In genomic region chrX:7314645-7315044, GRCm38 (mm10) we compare ENCODE assay signal across 12 mouse cellular contexts. TPM values are rescaled to one million over a fixed set of nuclear protein-coding genes. Genes with fewer than 3 reads are reported as not detected.
DNase-seq lines count a peak whose midpoint lies in the region; ATAC-seq lines count a peak whose summit lies in the region.
"Had no signal": no experiment of that assay in that cellular context is flagged by ENCODE, and none has a peak within 500 bp of the region (broad histone marks: within the 10 kb centered on the region; RNA-seq: fewer than 3 reads in every experiment).

No protein-coding gene starts in this region.

- H3K27me3 ChIP-seq in hindbrain, embryonic 15.5 days: no peaks in the 10 kb centered on the region
- H3K27me3 ChIP-seq in hindbrain, embryonic 11.5 days (ENCODE audit: control insufficient read depth, insufficient read depth, low read length): no peaks in the 10 kb centered on the region
- H3K27me3 ChIP-seq in limb, embryonic 12.5 days: no peaks in the 10 kb centered on the region
- H3K27me3 ChIP-seq: liver, embryonic 15.5 days had no signal

- no peak overlapping the region for H3K9ac ChIP-seq in hindbrain, embryonic 15.5 days
- H3K9ac ChIP-seq in hindbrain, embryonic 11.5 days (ENCODE audit: low read depth, low read length): no peak overlapping the region
- H3K9ac ChIP-seq in limb, embryonic 12.5 days (replicated peaks): no peak overlapping the region
- H3K9ac ChIP-seq: liver, embryonic 15.5 days had no signal

- no peaks in the 10 kb centered on the region for H3K9me3 ChIP-seq in hindbrain, embryonic 15.5 days
- H3K9me3 ChIP-seq in hindbrain, embryonic 11.5 days (ENCODE audit: control insufficient read depth, low read length): no peaks in the 10 kb centered on the region
- H3K9me3 ChIP-seq in limb, embryonic 12.5 days: no peaks in the 10 kb centered on the region
- H3K9me3 ChIP-seq: liver, embryonic 15.5 days had no signal

- intact Hi-C loops in heart, postnatal 36 days (cut with DNase I): loop anchor here (5.0 to 10.0 kb wide), 2 partner anchors 127 to 390 kb away; no protein-coding TSS in a partner anchor

- no peak overlapping the region for H3K4me3 ChIP-seq in hindbrain, embryonic 15.5 days
- no peak overlapping the region for H3K4me3 ChIP-seq in hindbrain, embryonic 11.5 days (ENCODE audit: low read depth, low read length)
- H3K4me3 ChIP-seq in limb, embryonic 12.5 days (replicated peaks): peak overlapping the region; percentile 3; the same call in 1 of the 2 replicates
- H3K4me3 ChIP-seq: liver, embryonic 15.5 days had no signal

- H3K4me2 ChIP-seq in hindbrain, embryonic 15.5 days: 0 out of 2 replicates have a peak overlapping the region, but pooled peaks have one; percentile 19
- no peak overlapping the region for H3K4me2 ChIP-seq in hindbrain, embryonic 11.5 days (replicated peaks; ENCODE audit: low read depth, low read length)
- peak overlapping the region; percentile 35 for H3K4me2 ChIP-seq in limb, embryonic 12.5 days
- H3K4me2 ChIP-seq: liver, embryonic 15.5 days had no signal

- 0 out of 2 replicates have a peak, but pooled peaks cover 3% of the 10 kb centered on the region for H3K4me1 ChIP-seq in hindbrain, embryonic 15.5 days (replicated peaks)
- H3K4me1 ChIP-seq in hindbrain, embryonic 11.5 days (replicated peaks; ENCODE audit: control insufficient read depth, insufficient read depth, low read length): no peaks in the 10 kb centered on the region
- H3K4me1 ChIP-seq in limb, embryonic 12.5 days (replicated peaks): 0 out of 2 replicates have a peak, but pooled peaks cover 9% of the 10 kb centered on the region
- H3K4me1 ChIP-seq: liver, embryonic 15.5 days had no signal

- no peaks in the 10 kb centered on the region for H3K36me3 ChIP-seq in hindbrain, embryonic 15.5 days
- no peaks in the 10 kb centered on the region for H3K36me3 ChIP-seq in hindbrain, embryonic 11.5 days (ENCODE audit: control insufficient read depth, insufficient read depth, low read length)
- no peaks in the 10 kb centered on the region for H3K36me3 ChIP-seq in limb, embryonic 12.5 days
- H3K36me3 ChIP-seq: liver, embryonic 15.5 days had no signal

- peak; percentile 81 for DNase-seq in heart, adult 11 months
- DNase-seq in heart, postnatal 36 days: no peak
- DNase-seq in hindbrain, embryonic 11.5 days (ENCODE audit: low spot score): no peak
- DNase-seq in embryo, embryonic 11 days: peak; percentile 10
- no peak for DNase-seq in right cerebral cortex, adult 18-20 months
- DNase-seq: B cell, adult 2 months; cerebellum, adult 11-12 months had no signal

- 73% methylated on average over 4 of the region's 4 CpGs for WGBS in hindbrain, embryonic 15.5 days
- 57% methylated on average over 4 of the region's 4 CpGs for WGBS in hindbrain, embryonic 11.5 days
- WGBS in limb, embryonic 12.5 days: 55% methylated on average over 4 of the region's 4 CpGs

- ATAC-seq in hindbrain, embryonic 15.5 days (ENCODE audit: low FRiP score, low read depth): no peak
- ATAC-seq in hindbrain, embryonic 11.5 days (ENCODE audit: low FRiP score): no peak
- ATAC-seq in limb, embryonic 12.5 days (ENCODE audit: insufficient number of reproducible peaks, insufficient read depth, low FRiP score, low TSS enrichment, low read depth): no peak
- no peak for ATAC-seq in inflammation-experienced regulatory T-cells, adult 6 months
- ATAC-seq: intestine, embryonic 16.5 days had no signal

- no peak overlapping the region for H3K27ac ChIP-seq in hindbrain, embryonic 15.5 days (replicated peaks)
- no peak overlapping the region for H3K27ac ChIP-seq in hindbrain, embryonic 11.5 days (ENCODE audit: low read depth, low read length)
- peak overlapping the region; percentile 62; the same call in 1 of the 2 replicates for H3K27ac ChIP-seq in limb, embryonic 12.5 days
- H3K27ac ChIP-seq: liver, embryonic 15.5 days had no signal

RNA-seq across cellular contexts. Expression of gene Clcn5, which starts 4.5 kb away (rescaled TPM):
- 1 to 10 TPM; 2.4 to 4.3 TPM for total RNA-seq in heart, postnatal 36 days (2021)
- 7.6 and 9.0 TPM in 2 replicates for polyA plus RNA-seq in hindbrain, embryonic 15.5 days (2015; fragmentation: Nextera tagmentation; extraction: Ambion mirVana)
- 12.0 and 14.1 TPM in 2 replicates for polyA plus RNA-seq in hindbrain, embryonic 11.5 days (2014; fragmentation: Nextera tagmentation; extraction: Ambion mirVana)
- polyA plus RNA-seq in limb, embryonic 12.5 days (2016; fragmentation: Nextera tagmentation; extraction: Ambion mirVana): 20.5 and 23.8 TPM in 2 replicates
- polyA plus RNA-seq in inflammation-experienced regulatory T-cells, adult 6 months (2017; shearing (Covaris generic)): 1 to 10 TPM; 2.0 to 4.8 (median 2.6) TPM

Comparison
In these comparisons a context has a peak if more than half of its experiments do, and no peak if none do; other contexts are left out.
1. DNase-seq: peak in heart, adult 11 months (single experiment) and embryo, embryonic 11 days (single experiment); none in heart, postnatal 36 days (0 of 2), hindbrain, embryonic 11.5 days (single experiment) and right cerebral cortex, adult 18-20 months (single experiment).